Mouse (Mus musculus) adrenal gland, adult 18-20 months (tissue): ENCODE data around the gene Amdhd2. TPM values are rescaled to one million over a fixed set of nuclear protein-coding genes. Genes with fewer than 3 reads are reported as not detected.
"Not testable (repeated sequence)": the region's sequence is repeated elsewhere in the genome, so short reads cannot be mapped to it uniquely, and the experiment has no call there.

ENCODE experiments used
- DNase-seq, 2 experiments: peaks; one replicate each; pipeline ENCODE4 v3.0.0; 2021 to 2022; ENCODE audit warnings: low spot score in 2 of 2
- total RNA-seq, 2 experiments: library from RNA; stranded (reverse); gene quantifications; 1 replicate in 1 of 2; 2 replicates in 1 of 2; pipeline ENCODE4 v1.2.3; 2021

The Amdhd2 gene
- total RNA-seq, 2 experiments from 2014 or later: 23.8 to 29.2 TPM

DNA sequence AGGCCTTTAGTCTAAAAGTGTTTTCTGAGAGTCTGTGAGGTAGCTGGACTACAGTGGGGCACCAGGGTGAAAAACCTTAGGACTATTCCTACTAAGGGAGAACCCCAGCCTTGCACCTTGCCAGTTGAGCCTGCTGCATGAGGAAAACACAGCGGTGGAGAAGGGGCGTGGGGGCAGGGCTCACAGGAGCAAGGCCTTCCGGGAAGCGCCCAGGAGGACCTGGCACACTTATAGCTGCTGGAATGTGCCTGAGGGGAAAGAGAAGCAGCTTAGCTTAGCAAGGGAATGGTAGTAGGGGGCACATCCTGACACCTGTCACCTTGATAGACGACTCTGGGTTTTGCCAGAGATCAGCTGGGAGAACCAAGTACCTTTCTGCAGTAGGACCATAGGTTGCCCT lies 2.1 kb downstream of the Amdhd2 start:
- DNase-seq: no peak

GRCm38 (mm10) chr17:24157526-24157925 lies 6.0 kb downstream of the Amdhd2 start:
- no peak for DNase-seq

DNA sequence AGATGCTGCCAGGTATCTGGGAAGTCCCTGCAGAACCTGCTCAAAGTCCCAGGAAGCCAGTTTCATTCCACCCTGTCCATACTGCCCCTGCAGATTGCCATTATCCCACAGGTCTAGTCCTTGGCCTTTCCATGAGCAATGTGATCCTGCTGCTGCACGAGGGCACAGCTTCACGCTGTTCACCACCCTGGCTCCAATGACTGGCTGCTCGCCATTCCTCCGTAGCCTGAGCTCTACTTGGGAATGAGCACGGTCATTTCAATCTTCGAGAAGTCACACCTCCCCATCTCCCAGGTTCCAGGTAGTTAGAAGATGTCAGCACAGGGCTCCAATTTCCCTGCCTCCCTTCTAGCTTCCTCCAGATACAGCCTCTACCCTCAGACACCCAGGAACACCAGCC lies 6.4 kb downstream of the Amdhd2 start:
- no peak for DNase-seq

- no peak for DNase-seq
Measured at GRCm38 (mm10) chr17:24156394-24156793, 7.2 kb downstream of the Amdhd2 start.

GRCm38 (mm10) chr17:24155742-24156141 lies 7.8 kb downstream of the Amdhd2 start:
- no peak for DNase-seq

GRCm38 (mm10) chr17:24154463-24154862 lies 9.1 kb downstream of the Amdhd2 start:
- DNase-seq: no peak

GRCm38 (mm10) chr17:24151890-24152563 lies 11.5 kb downstream of the Amdhd2 start:
- peak; percentile 75 to 80 for DNase-seq

- no peak for DNase-seq
Measured at GRCm38 (mm10) chr17:24151382-24151781, 12.2 kb downstream of the Amdhd2 start.

DNA sequence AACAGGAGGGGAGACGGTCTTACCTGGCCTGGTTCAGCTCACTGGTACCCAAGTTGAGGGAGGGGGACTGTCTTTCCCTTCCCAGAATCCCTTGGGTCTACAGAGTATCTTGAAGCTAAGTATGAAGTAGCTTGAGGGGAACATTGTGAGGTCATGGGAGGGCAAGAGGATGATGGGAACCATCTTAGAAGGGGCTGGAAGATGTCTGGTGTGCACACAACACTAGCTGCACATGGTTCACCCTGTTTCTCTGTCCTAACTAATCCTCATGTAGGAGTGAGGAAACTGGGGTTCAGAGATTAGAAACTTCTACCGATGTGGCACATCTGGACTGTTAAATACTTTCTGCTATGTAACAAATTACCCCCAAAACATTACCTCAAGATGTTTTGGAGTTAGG lies 12.7 kb downstream of the Amdhd2 start, which contains the start of gene Pdpk1:
Pdpk1 (minus strand) TSS at position 101 of the 400 bp plus-strand sequence.
- no peak for DNase-seq

GRCm38 (mm10) chr17:24149421-24149820 lies 14.1 kb downstream of the Amdhd2 start:
- DNase-seq: no peak

DNA sequence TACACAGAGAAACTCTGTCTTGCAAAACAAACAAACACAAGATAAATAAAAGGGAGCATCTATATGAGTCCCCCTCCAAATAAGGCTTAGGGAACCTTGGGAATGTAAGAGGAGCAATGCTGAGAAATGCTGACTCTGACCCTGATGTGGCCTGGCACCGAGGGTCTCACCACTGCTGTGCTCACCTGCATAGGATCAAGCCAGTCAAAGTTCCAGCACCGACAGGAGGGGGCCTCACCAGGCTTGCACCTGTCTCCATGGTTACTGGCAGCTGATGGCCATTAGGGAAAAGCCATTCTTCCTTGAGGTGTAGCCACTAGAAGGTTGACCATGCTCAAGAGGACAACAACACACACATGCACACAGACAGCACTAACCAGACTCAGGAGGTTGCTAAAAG lies 20.7 kb downstream of the Amdhd2 start:
- DNase-seq: no peak

DNA sequence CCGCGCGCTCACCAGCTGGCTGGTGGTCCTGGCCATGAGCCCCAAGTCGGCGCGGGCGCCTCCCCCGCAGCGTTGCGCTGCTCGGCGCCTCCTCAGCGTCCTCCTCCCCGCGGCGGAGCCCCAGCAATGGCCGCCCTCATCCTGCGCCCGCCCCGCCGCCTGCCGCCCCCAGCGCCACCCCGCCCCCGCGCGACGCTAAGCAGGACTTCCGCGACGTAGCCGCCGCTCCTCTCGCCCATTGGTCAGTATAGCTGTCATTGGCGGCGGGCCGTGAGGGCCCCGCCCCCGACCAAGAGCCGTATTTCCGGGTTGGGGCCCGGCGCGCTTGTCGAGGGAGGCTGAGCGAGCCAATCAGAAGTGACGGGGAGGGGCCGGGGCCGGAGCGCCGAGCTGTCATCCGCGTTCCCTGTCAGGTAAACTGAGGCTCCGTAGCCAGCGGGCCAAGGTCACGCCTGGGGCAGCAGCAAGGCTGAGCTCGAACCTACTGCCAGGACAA lies 22.1 kb downstream of the Amdhd2 start:
- peak; percentile 93 to 95 for DNase-seq

GRCm38 (mm10) chr17:24140845-24141424 lies 22.6 kb downstream of the Amdhd2 start:
- no peak for DNase-seq

DNA sequence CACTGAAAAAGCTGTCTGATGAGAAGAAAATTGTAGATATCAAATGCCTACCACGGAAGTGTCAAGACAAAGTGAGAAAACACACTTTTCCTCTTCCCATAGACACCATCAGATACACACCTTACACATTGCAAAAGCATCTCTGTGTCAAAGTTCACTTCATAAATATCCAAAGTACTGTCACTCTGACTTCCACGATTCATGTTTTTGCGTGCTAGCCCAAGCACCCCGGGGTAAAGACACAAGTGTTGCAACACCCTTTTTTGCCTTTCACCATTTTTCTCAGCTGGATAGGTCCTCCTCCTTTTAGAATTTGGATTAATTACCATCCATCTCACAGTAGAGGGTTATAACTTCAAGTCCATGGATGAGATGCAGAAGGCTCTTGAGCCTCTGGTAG lies 23.6 kb downstream of the Amdhd2 start:
- no peak for DNase-seq

- no peak for DNase-seq
Measured at GRCm38 (mm10) chr17:24139256-24139655, 24.3 kb downstream of the Amdhd2 start.

GRCm38 (mm10) chr17:24137226-24137880 lies 26.2 kb downstream of the Amdhd2 start:
- no peak for DNase-seq

DNA sequence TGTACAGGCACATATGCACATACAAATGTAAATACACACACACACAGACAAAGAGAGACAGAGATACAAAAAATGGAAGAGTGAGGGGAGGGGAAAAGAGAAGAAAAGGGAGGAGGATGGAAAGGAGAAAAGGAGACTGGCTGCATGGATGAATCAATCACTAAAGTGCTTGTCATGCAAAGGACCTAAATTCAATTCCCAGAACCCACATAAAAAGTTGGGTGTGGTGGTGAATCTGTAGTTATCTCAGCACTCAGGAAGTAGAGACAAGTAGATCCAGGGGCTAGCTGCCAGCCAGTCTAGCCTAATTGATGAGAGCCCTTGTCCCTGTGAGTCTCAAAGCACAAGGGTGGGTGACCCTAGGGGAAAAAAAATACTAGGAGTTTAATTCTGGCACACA lies 29.5 kb downstream of the Amdhd2 start:
- no peak for DNase-seq

DNA sequence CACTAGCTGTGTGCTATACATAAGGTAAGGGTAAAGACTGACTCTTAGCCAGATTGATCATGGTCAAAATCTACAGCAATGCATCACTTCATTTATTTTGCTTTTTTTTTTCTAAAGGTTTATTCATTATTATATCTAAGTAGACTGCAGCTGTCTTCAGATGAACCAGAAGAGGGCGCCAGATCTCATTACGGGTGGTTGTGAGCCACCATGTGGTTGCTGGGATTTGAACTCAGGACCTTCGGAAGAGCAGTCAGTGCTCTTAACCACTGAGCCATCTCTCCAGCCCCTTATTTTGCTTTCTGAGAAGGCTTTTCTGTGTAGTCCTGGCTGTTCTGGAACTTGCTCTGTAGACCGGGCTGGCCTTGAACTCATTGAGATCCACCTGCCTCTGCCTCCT lies 30.6 kb downstream of the Amdhd2 start:
- not testable (repeated sequence) for DNase-seq

DNA sequence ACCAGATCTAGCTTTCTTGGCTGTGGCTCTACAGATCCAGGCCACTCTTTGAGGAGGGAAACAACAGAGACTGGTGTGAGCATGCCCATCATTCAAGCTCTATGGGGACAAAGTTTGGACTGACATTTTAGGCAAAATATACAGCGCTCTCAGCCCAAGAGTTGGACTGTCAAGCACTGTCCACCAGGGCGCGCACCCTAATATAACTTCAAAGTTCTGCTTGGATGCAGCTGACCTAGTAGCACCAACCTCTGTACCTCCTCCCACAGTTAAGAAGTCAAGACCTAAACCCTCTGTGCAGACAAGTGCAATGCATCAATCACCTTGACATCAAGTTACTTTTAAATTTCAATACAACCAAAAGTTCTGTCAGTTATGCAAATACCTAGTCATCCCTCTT lies 32.0 kb downstream of the Amdhd2 start:
- DNase-seq: no peak

DNA sequence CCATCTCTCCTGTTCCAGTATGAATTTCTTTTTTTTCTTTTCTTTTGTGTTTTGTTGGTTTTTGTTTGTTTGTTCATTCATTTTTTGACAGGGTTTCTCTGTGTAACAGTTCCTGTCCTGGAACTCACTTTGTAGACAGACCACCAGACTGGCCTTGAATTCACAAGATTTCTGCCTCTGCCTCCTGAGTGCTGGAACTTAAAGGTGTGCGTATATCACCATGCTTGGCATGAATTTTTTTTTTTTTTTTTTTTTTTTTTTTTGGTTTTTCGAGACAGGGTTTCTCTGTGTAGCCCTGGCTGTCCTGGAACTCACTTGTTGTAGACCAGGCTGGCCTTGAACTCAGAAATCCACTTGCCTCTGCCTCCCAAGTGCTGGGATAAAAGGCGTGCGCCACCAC lies 34.3 kb downstream of the Amdhd2 start:
- DNase-seq: not testable (repeated sequence)

DNA sequence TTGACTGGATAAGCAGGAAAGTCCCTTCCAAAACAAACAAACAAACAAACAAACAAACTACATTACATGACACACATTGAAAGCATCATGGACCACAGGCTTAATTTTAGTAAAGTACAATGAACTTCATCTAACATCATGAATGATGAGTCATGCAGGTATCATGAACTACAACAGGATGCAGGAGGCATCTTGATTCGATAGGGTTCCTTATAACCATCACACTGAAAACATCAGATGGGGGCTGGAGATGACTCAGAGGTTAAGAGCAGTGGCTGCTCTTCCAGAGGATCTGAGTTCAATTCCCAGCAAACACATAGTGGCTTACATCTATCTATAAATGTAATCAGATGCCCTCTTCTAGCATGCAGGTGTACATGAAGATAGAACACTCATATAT lies 36.0 kb downstream of the Amdhd2 start:
- no peak for DNase-seq

DNA sequence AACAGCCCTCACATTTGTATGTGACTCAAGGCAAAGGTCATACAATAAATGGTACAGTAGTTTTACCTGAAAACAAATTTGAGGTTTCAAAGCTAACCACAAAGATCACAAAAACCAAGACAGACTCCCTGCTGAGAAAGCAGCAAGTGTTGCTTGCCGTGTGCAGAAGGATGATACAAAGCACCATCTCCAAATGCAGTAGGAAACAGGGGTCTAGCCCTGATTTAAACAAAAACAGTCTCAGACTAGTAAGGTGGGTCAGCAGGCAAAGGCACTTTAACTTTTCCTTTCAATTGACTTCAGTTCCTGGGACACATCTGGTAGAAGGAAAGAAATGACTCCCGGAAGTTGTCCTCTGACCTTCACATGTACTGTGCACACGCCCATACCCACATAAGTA lies 36.8 kb downstream of the Amdhd2 start:
- no peak for DNase-seq
